In genomic region chr6:4548894-4549293, GRCm38 (mm10) we compare ENCODE assay signal across 14 mouse cellular contexts. TPM values are rescaled to one million over a fixed set of nuclear protein-coding genes. Genes with fewer than 3 reads are reported as not detected.
DNase-seq lines count a peak whose midpoint lies in the region; ATAC-seq and TF ChIP-seq lines count a peak whose summit lies in the region.
"Had no signal": no experiment of that assay in that cellular context is flagged by ENCODE, and none has a peak within 500 bp of the region (broad histone marks: within the 10 kb centered on the region; RNA-seq: fewer than 3 reads in every experiment).

No protein-coding gene starts in this region.

- DNase-seq in forebrain, postnatal 0 days, result no peak
- peak; percentile 10 for DNase-seq in liver, adult 2 months (ENCODE audit: extremely low read depth, low read depth, low spot score)
- no peak for DNase-seq in liver
- peak; percentile 81 for DNase-seq in adipocyte (ENCODE audit: low spot score)
- peak; percentile 33 for DNase-seq in lung, postnatal 0 days (ENCODE audit: low spot score)
- DNase-seq: spleen, adult 18-20 months; thymus, postnatal 25 days had no signal

- no peaks in the 10 kb centered on the region for H3K4me1 ChIP-seq in forebrain, postnatal 0 days (ENCODE audit: insufficient read depth)
- no peaks in the 10 kb centered on the region for H3K4me1 ChIP-seq in forebrain, embryonic 16.5 days (replicated peaks; ENCODE audit: control insufficient read depth, insufficient read depth, low read length)
- no peaks in the 10 kb centered on the region; the same call in 1 of the 2 replicates for H3K4me1 ChIP-seq in liver, adult 2 months (ENCODE audit: control insufficient read depth, insufficient read depth, low read length)
- H3K4me1 ChIP-seq in lung, postnatal 0 days (ENCODE audit: insufficient read depth, low read depth, low read length), result no peaks in the 10 kb centered on the region

- H3K4me3 ChIP-seq in forebrain, postnatal 0 days (ENCODE audit: low read depth, low read length), result no peak overlapping the region
- H3K4me3 ChIP-seq in forebrain, embryonic 16.5 days (replicated peaks; ENCODE audit: low read length), result no peak overlapping the region
- H3K4me3 ChIP-seq in liver, adult 2 months (ENCODE audit: insufficient read depth, low read depth, low read length), result no peak overlapping the region
- no peak overlapping the region for H3K4me3 ChIP-seq in lung, postnatal 0 days (ENCODE audit: low read depth, low read length)
- H3K4me3 ChIP-seq: limb, embryonic 10.5 days; neural tube, embryonic 13.5 days had no signal

- H3K4me2 ChIP-seq in forebrain, postnatal 0 days (ENCODE audit: low read depth), result no peak overlapping the region
- no peak overlapping the region for H3K4me2 ChIP-seq in forebrain, embryonic 16.5 days (ENCODE audit: low read length)
- no peak overlapping the region for H3K4me2 ChIP-seq in lung, postnatal 0 days (replicated peaks; ENCODE audit: low read depth, low read length)
- H3K4me2 ChIP-seq: heart, embryonic 11.5 days; neural tube, embryonic 13.5 days had no signal

- H3K79me2 ChIP-seq in liver, adult 2 months (ENCODE audit: control insufficient read depth, insufficient read depth, low read length), result no peaks in the 10 kb centered on the region

- H3K36me3 ChIP-seq in forebrain, postnatal 0 days (ENCODE audit: insufficient read depth), result no peaks in the 10 kb centered on the region
- H3K36me3 ChIP-seq in forebrain, embryonic 16.5 days (ENCODE audit: control insufficient read depth, insufficient read depth), result no peaks in the 10 kb centered on the region
- no peaks in the 10 kb centered on the region for H3K36me3 ChIP-seq in liver, adult 2 months (ENCODE audit: control insufficient read depth, insufficient read depth, low read length)
- H3K36me3 ChIP-seq in lung, postnatal 0 days (ENCODE audit: insufficient read depth, low read length), result no peaks in the 10 kb centered on the region
- H3K36me3 ChIP-seq: limb, embryonic 10.5 days; neural tube, embryonic 13.5 days had no signal

- H3K27me3 ChIP-seq in forebrain, postnatal 0 days (ENCODE audit: insufficient read depth, low read length), result no peaks in the 10 kb centered on the region
- 0 out of 2 replicates have a peak, but pooled peaks cover 2% of the 10 kb centered on the region for H3K27me3 ChIP-seq in forebrain, embryonic 16.5 days (replicated peaks; ENCODE audit: control insufficient read depth, insufficient read depth, low read length)
- H3K27me3 ChIP-seq in liver, adult 2 months (ENCODE audit: control insufficient read depth, insufficient read depth, low read length), result no peaks in the 10 kb centered on the region
- H3K27me3 ChIP-seq in lung, postnatal 0 days (replicated peaks; ENCODE audit: insufficient read depth, low read length), result no peaks in the 10 kb centered on the region
- H3K27me3 ChIP-seq: neural tube, embryonic 13.5 days had no signal

- TF ChIP-seq EP300 in lung, postnatal 0 days (IDR thresholded peaks at IDR 0.05), result no peak

- H3K27ac ChIP-seq in forebrain, postnatal 0 days (ENCODE audit: low read depth, low read length), result no peak overlapping the region
- no peak overlapping the region for H3K27ac ChIP-seq in forebrain, embryonic 16.5 days (ENCODE audit: low read length)
- H3K27ac ChIP-seq in liver, adult 2 months (replicated peaks; ENCODE audit: insufficient read depth, low read depth, low read length), result no peak overlapping the region
- no peak overlapping the region for H3K27ac ChIP-seq in lung, postnatal 0 days (ENCODE audit: low read length)
- H3K27ac ChIP-seq: limb, embryonic 10.5 days; neural tube, embryonic 13.5 days had no signal

- no peak for ATAC-seq in forebrain, postnatal 0 days
- ATAC-seq in forebrain, embryonic 16.5 days, result no peak
- no peak for ATAC-seq in lung, postnatal 0 days
- no peak for ATAC-seq in CD4-positive, CD25-positive, alpha-beta regulatory T cell, adult 4 months
- no peak for ATAC-seq in erythroid progenitor cell, adult 5-6 weeks (replicated peaks; ENCODE audit: low FRiP score, poor library complexity, severe bottlenecking)
- ATAC-seq: forebrain, embryonic 14.5 days had no signal

- TF ChIP-seq CTCF in forebrain, postnatal 0 days (IDR thresholded peaks at IDR 0.05; ENCODE audit: low read depth), result peak; percentile 45; the same call in 1 of the 2 replicates
- TF ChIP-seq CTCF in liver, adult 2 months (IDR thresholded peaks at IDR 0.05; ENCODE audit: low read depth, low read length), result no peak
- TF ChIP-seq CTCF in lung, postnatal 0 days (IDR thresholded peaks at IDR 0.05), result peak; percentile 67

- no peak overlapping the region for H3K9ac ChIP-seq in forebrain, postnatal 0 days
- H3K9ac ChIP-seq in forebrain, embryonic 16.5 days (replicated peaks; ENCODE audit: low read depth, low read length), result no peak overlapping the region
- no peak overlapping the region for H3K9ac ChIP-seq in liver, adult 2 months (ENCODE audit: low read depth, low read length)
- H3K9ac ChIP-seq in lung, postnatal 0 days (replicated peaks; ENCODE audit: low read depth), result no peak overlapping the region
- H3K9ac ChIP-seq: neural tube, embryonic 13.5 days had no signal

- no peak for TF ChIP-seq POLR2A in liver, adult 2 months (IDR thresholded peaks at IDR 0.05; ENCODE audit: extremely low read depth, insufficient read depth, low read length)

- H3K9me3 ChIP-seq in forebrain, postnatal 0 days (ENCODE audit: low read length), result no peaks in the 10 kb centered on the region
- H3K9me3 ChIP-seq in forebrain, embryonic 16.5 days (ENCODE audit: control insufficient read depth, low read length), result no peaks in the 10 kb centered on the region
- H3K9me3 ChIP-seq in lung, postnatal 0 days (ENCODE audit: low read length), result no peaks in the 10 kb centered on the region
- H3K9me3 ChIP-seq: limb, embryonic 10.5 days; neural tube, embryonic 13.5 days had no signal

- 74% methylated on average over 4 of the region's 4 CpGs for WGBS in forebrain, postnatal 0 days
- 80% methylated on average over 4 of the region's 4 CpGs for WGBS in forebrain, embryonic 16.5 days
- 56% methylated on average over 4 of the region's 4 CpGs for WGBS in liver, adult 2 months
- 54% methylated on average over 4 of the region's 4 CpGs for WGBS in lung, postnatal 0 days

RNA-seq across cellular contexts. Expression of gene Col1a2, which starts 44.3 kb away (rescaled TPM):
- total RNA-seq in forebrain, postnatal 0 days (2014; rRNA removed), result 62.9 and 255 TPM in 2 replicates
- 39.6 and 43.2 TPM in 2 replicates for polyA plus RNA-seq in forebrain, postnatal 0 days (2015; fragmentation: Nextera tagmentation; extraction: Ambion mirVana)
- polyA plus RNA-seq in forebrain, embryonic 16.5 days (2015; fragmentation: Nextera tagmentation; extraction: Ambion mirVana), result 42.8 and 119 TPM in 2 replicates
- 4.6 and 7.0 TPM in 2 replicates for total RNA-seq in liver, adult 2 months (2014; rRNA removed)
- polyA plus RNA-seq in liver, adult 2 months (2012; rRNA removed), result 4.8 and 8.1 TPM in 2 replicates
- 349 and 355 TPM in 2 replicates for polyA plus RNA-seq in lung, postnatal 0 days (2015; fragmentation: Nextera tagmentation; extraction: Ambion mirVana)
- polyA plus RNA-seq in CD4-positive, CD25-positive, alpha-beta regulatory T cell, adult 4 months (2017; shearing (Covaris generic)), result under 1 TPM in 1 of 2 experiments, not detected in 1; 0.14 TPM
- total RNA-seq in erythroid progenitor cell, adult 5-6 weeks (2015; ENCODE audit: low replicate concordance), result 2.9 and 5.0 TPM in 2 replicates
- total RNA-seq in erythroid progenitor cell, adult 5-6 weeks (2017; ENCODE audit: low replicate concordance), result 2.5 and 3.0 TPM in 2 replicates

RNA-seq across cellular contexts. Expression of gene Casd1, which starts 51.7 kb away (rescaled TPM):
- 77.9 and 90.3 TPM in 2 replicates for total RNA-seq in forebrain, postnatal 0 days (2014; rRNA removed)
- 27.0 and 38.7 TPM in 2 replicates for polyA plus RNA-seq in forebrain, postnatal 0 days (2015; fragmentation: Nextera tagmentation; extraction: Ambion mirVana)
- 36.8 and 41.7 TPM in 2 replicates for polyA plus RNA-seq in forebrain, embryonic 16.5 days (2015; fragmentation: Nextera tagmentation; extraction: Ambion mirVana)
- 25.4 and 28.0 TPM in 2 replicates for total RNA-seq in liver, adult 2 months (2014; rRNA removed)
- 9.1 and 9.4 TPM in 2 replicates for polyA plus RNA-seq in liver, adult 2 months (2012; rRNA removed)
- polyA plus RNA-seq in lung, postnatal 0 days (2015; fragmentation: Nextera tagmentation; extraction: Ambion mirVana), result 18.4 and 21.7 TPM in 2 replicates
- polyA plus RNA-seq in CD4-positive, CD25-positive, alpha-beta regulatory T cell, adult 4 months (2017; shearing (Covaris generic)), result 10 to 100 TPM; 10.1 to 12.2 TPM
- total RNA-seq in erythroid progenitor cell, adult 5-6 weeks (2015; ENCODE audit: low replicate concordance), result 6.1 and 7.5 TPM in 2 replicates
- total RNA-seq in erythroid progenitor cell, adult 5-6 weeks (2017; ENCODE audit: low replicate concordance), result 6.0 and 7.3 TPM in 2 replicates

Comparison
In these comparisons a context has a peak if more than half of its experiments do, and no peak if none do; other contexts are left out.
1. DNase-seq: peak in liver, adult 2 months (single experiment), adipocyte (single experiment) and lung, postnatal 0 days (single experiment); none in forebrain, postnatal 0 days (single experiment) and liver (single experiment).